Mouse (Mus musculus) liver, embryonic 15.5 days (tissue): Measurements from ENCODE around the gene Tmem161b. TPM values are rescaled to one million over a fixed set of nuclear protein-coding genes. Genes with fewer than 3 reads are reported as not detected.
"Not testable (repeated sequence)": the region's sequence is repeated elsewhere in the genome, so short reads cannot be mapped to it uniquely, and the experiment has no call there.

Experiments used
- ATAC-seq: fragments of 200-750 bp; cut with Nextera tagmentation; 2 replicates; pipeline ENCODE4 v1.8.0; 2017; ENCODE audit warnings: moderate number of reproducible peaks, mild to moderate bottlenecking, moderate library complexity; ENCODE audit not compliant: insufficient read depth
- H3K27ac ChIP-seq: fragments of 300-500 bp; sonication (generic); replicated peaks from 2 replicates; pipeline ENCODE4 v1.5.1; 2015; ENCODE audit warnings: mild to moderate bottlenecking, inconsistent platforms
- H3K27me3 ChIP-seq: fragments of 300-500 bp; sonication (generic); 2 replicates; pipeline ENCODE4 v1.6.1; 2015; ENCODE audit warnings: mild to moderate bottlenecking, inconsistent platforms
- H3K36me3 ChIP-seq: fragments of 300-500 bp; sonication (generic); replicated peaks from 2 replicates; pipeline ENCODE4 v1.6.1; 2015; ENCODE audit warnings: moderate library complexity, mild to moderate bottlenecking, inconsistent platforms
- H3K4me1 ChIP-seq: fragments of 300-500 bp; sonication (generic); replicated peaks from 2 replicates; pipeline ENCODE4 v1.6.1; 2015; ENCODE audit warnings: inconsistent platforms
- H3K4me2 ChIP-seq: fragments of 300-500 bp; sonication (generic); 2 replicates; pipeline ENCODE4 v1.6.1; 2015; ENCODE audit warnings: moderate library complexity, mild to moderate bottlenecking, inconsistent platforms
- H3K4me3 ChIP-seq: fragments of 300-500 bp; sonication (generic); replicated peaks from 2 replicates; pipeline ENCODE4 v1.5.1; 2015; ENCODE audit warnings: mild to moderate bottlenecking, inconsistent platforms
- H3K9ac ChIP-seq: fragments of 300-500 bp; sonication (generic); 2 replicates; pipeline ENCODE4 v1.6.1; 2015; ENCODE audit warnings: moderate library complexity, mild to moderate bottlenecking, inconsistent platforms
- H3K9me3 ChIP-seq: fragments of 300-500 bp; sonication (generic); replicated peaks from 2 replicates; pipeline ENCODE4 v1.6.1; 2016; ENCODE audit warnings: inconsistent platforms
- WGBS: fragments of 180-500 bp; shearing (Covaris S2); methylation state at CpG from one replicate; pipeline ENCODE4 v1.1.7; 2015; ENCODE audit warnings: mixed read lengths; ENCODE audit not compliant: insufficient replicate concordance; 5-methylcytosine and 5-hydroxymethylcytosine counted together
- polyA plus RNA-seq: library from polyadenylated mRNA; unstranded; fragments of >200 nt; fragmentation: Nextera tagmentation; extraction: Ambion mirVana; gene quantifications from 2 replicates; pipeline ENCODE4 v1.2.1, GENCODE M21; 2015

Tmem161b gene
- 5.4 and 5.8 TPM in 2 replicates for polyA plus RNA-seq

GRCm38 (mm10) chr13:84221820-84222681, at the start of gene Tmem161b:
Gene Tmem161b (plus strand): TSS chr13:84222296.
- Histone ChIP-seq H3K4me3 (peak within 1 kb of the TSS; percentile 78), H3K9me3 (no peaks in the 10 kb centered on the region), H3K27ac (peak within 1 kb of the TSS; percentile 68), H3K4me2 (peak within 1 kb of the TSS; percentile 92), H3K27me3 (no peaks in the 10 kb centered on the region), H3K9ac (peak within 1 kb of the TSS; percentile 66), H3K4me1 (peaks cover 16% of the 10 kb centered on the region), H3K36me3 (no peaks in the 10 kb centered on the region)
- ATAC-seq: peak; percentile 96
- WGBS: under 1% methylated on average over 52 of the region's 52 CpGs

- H3K4me3 ChIP-seq, H3K27me3 ChIP-seq, H3K27ac ChIP-seq, ATAC-seq, H3K4me2 ChIP-seq, H3K9me3 ChIP-seq, H3K36me3 ChIP-seq, H3K9ac ChIP-seq, H3K4me1 ChIP-seq: not testable (repeated sequence)
Observed at GRCm38 (mm10) chr13:84185835-84186234, 36.3 kb upstream of the Tmem161b start.

GRCm38 (mm10) chr13:84192723-84193122, 29.4 kb upstream of the Tmem161b start:
- Histone ChIP-seq H3K9me3 (no peaks in the 10 kb centered on the region), H3K4me2 (no peak overlapping the region), H3K4me3 (no peak overlapping the region), H3K4me1 (no peaks in the 10 kb centered on the region), H3K36me3 (no peaks in the 10 kb centered on the region), H3K9ac (no peak overlapping the region), H3K27ac (no peak overlapping the region), H3K27me3 (no peaks in the 10 kb centered on the region)
- no peak for ATAC-seq
- 37% methylated on average over 3 of the region's 3 CpGs for WGBS

- Histone ChIP-seq H3K27me3 (no peaks in the 10 kb centered on the region), H3K36me3 (no peaks in the 10 kb centered on the region), H3K4me3 (peak overlapping the region; percentile 78), H3K9me3 (no peaks in the 10 kb centered on the region), H3K27ac (peak overlapping the region; percentile 68; the same call in 1 of the 2 replicates), H3K9ac (peak overlapping the region; percentile 66), H3K4me1 (peaks cover 16% of the 10 kb centered on the region), H3K4me2 (peak overlapping the region; percentile 92)
- WGBS: 2% methylated on average over 10 of the region's 10 CpGs
- ATAC-seq: no peak
Observed at GRCm38 (mm10) chr13:84222682-84222992, 541 bp downstream of the Tmem161b start.

- H3K9ac ChIP-seq: peak overlapping the region; percentile 66
- H3K4me2 ChIP-seq: peak overlapping the region; percentile 92
- no peaks in the 10 kb centered on the region for H3K27me3 ChIP-seq
- H3K27ac ChIP-seq: no peak overlapping the region
- H3K4me1 ChIP-seq: peaks cover 16% of the 10 kb centered on the region
- no peaks in the 10 kb centered on the region for H3K9me3 ChIP-seq
- peak overlapping the region; percentile 78 for H3K4me3 ChIP-seq
- no peak for ATAC-seq
- 31% methylated on average over 5 of the region's 5 CpGs for WGBS
- H3K36me3 ChIP-seq: no peaks in the 10 kb centered on the region
Observed at GRCm38 (mm10) chr13:84223018-84223417, 922 bp downstream of the Tmem161b start.

GRCm38 (mm10) chr13:84234019-84234418, 11.9 kb downstream of the Tmem161b start:
- no peak overlapping the region for H3K27ac ChIP-seq
- H3K4me3 ChIP-seq: no peak overlapping the region
- 53% methylated on average over 2 of the region's 2 CpGs for WGBS
- no peaks in the 10 kb centered on the region for H3K36me3 ChIP-seq
- H3K4me2 ChIP-seq: no peak overlapping the region
- H3K9me3 ChIP-seq: no peaks in the 10 kb centered on the region
- no peaks in the 10 kb centered on the region for H3K4me1 ChIP-seq
- 0 out of 2 replicates have a peak, but pooled peaks have one; percentile 28 for ATAC-seq
- no peaks in the 10 kb centered on the region for H3K27me3 ChIP-seq
- no peak overlapping the region for H3K9ac ChIP-seq

- 85% methylated on average over 7 of the region's 7 CpGs for WGBS
- no peak for ATAC-seq
- Histone ChIP-seq H3K36me3 (no peaks in the 10 kb centered on the region), H3K9me3 (no peaks in the 10 kb centered on the region), H3K4me2 (no peak overlapping the region), H3K4me1 (no peaks in the 10 kb centered on the region), H3K27ac (no peak overlapping the region), H3K9ac (no peak overlapping the region), H3K27me3 (no peaks in the 10 kb centered on the region), H3K4me3 (no peak overlapping the region)
Observed at GRCm38 (mm10) chr13:84236768-84237167, 14.7 kb downstream of the Tmem161b start.

- Histone ChIP-seq H3K9me3 (no peaks in the 10 kb centered on the region), H3K4me1 (no peaks in the 10 kb centered on the region), H3K9ac (no peak overlapping the region), H3K27me3 (no peaks in the 10 kb centered on the region), H3K4me2 (no peak overlapping the region), H3K4me3 (no peak overlapping the region), H3K36me3 (no peaks in the 10 kb centered on the region), H3K27ac (no peak overlapping the region)
- ATAC-seq: no peak
Observed at GRCm38 (mm10) chr13:84238184-84238583, 16.1 kb downstream of the Tmem161b start.

GRCm38 (mm10) chr13:84248065-84248464, 26.0 kb downstream of the Tmem161b start:
- Histone ChIP-seq H3K4me3 (no peak overlapping the region), H3K36me3 (no peaks in the 10 kb centered on the region), H3K27ac (no peak overlapping the region), H3K9ac (no peak overlapping the region), H3K4me1 (no peaks in the 10 kb centered on the region), H3K9me3 (no peaks in the 10 kb centered on the region), H3K27me3 (no peaks in the 10 kb centered on the region), H3K4me2 (no peak overlapping the region)
- no peak for ATAC-seq
- 75% methylated on average over 3 of the region's 3 CpGs for WGBS

GRCm38 (mm10) chr13:84251295-84251694, 29.2 kb downstream of the Tmem161b start:
- Histone ChIP-seq H3K36me3 (no peaks in the 10 kb centered on the region), H3K4me2 (no peak overlapping the region), H3K4me1 (no peaks in the 10 kb centered on the region), H3K27ac (no peak overlapping the region), H3K9ac (no peak overlapping the region), H3K4me3 (no peak overlapping the region), H3K27me3 (no peaks in the 10 kb centered on the region), H3K9me3 (no peaks in the 10 kb centered on the region)
- ATAC-seq: no peak
- 67% methylated on average over 5 of the region's 5 CpGs for WGBS

GRCm38 (mm10) chr13:84255047-84255446, 33.0 kb downstream of the Tmem161b start:
- no peak for ATAC-seq
- H3K36me3 ChIP-seq: peaks cover 5% of the 10 kb centered on the region
- H3K9ac ChIP-seq: no peak overlapping the region
- H3K27ac ChIP-seq: no peak overlapping the region
- no peaks in the 10 kb centered on the region for H3K9me3 ChIP-seq
- H3K4me1 ChIP-seq: no peaks in the 10 kb centered on the region
- no peak overlapping the region for H3K4me2 ChIP-seq
- WGBS: 88% methylated on average over 1 of the region's 1 CpGs
- H3K27me3 ChIP-seq: no peaks in the 10 kb centered on the region
- H3K4me3 ChIP-seq: no peak overlapping the region

- H3K4me3 ChIP-seq, H3K9ac ChIP-seq, H3K27me3 ChIP-seq, ATAC-seq, H3K27ac ChIP-seq, H3K4me1 ChIP-seq, H3K4me2 ChIP-seq, H3K9me3 ChIP-seq: not testable (repeated sequence)
- peaks cover 14% of the 10 kb centered on the region for H3K36me3 ChIP-seq
- WGBS: 63% methylated on average over 1 of the region's 1 CpGs
Observed at GRCm38 (mm10) chr13:84264418-84264817, 42.3 kb downstream of the Tmem161b start.
